Mouse (Mus musculus) neural tube, embryonic 11.5 days (tissue): ENCODE measurements around the gene Mlkl. TPM values are rescaled to one million over a fixed set of nuclear protein-coding genes. Genes with fewer than 3 reads are reported as not detected.
"Not testable (repeated sequence)": the region's sequence is repeated elsewhere in the genome, so short reads cannot be mapped to it uniquely, and the experiment has no call there.

Experiments
- ATAC-seq: fragments of 200-750 bp; cut with Nextera tagmentation; 2 replicates; pipeline ENCODE4 v1.8.0; 2017; ENCODE audit warnings: moderate number of reproducible peaks, mild to moderate bottlenecking, moderate TSS enrichment, moderate library complexity; ENCODE audit not compliant: insufficient read depth, low FRiP score, low TSS enrichment
- DNase-seq: peaks from one replicate; pipeline ENCODE4 v3.0.0-alpha.2; 2015; ENCODE audit warnings: low spot score
- H3K27ac ChIP-seq: fragments of 300-500 bp; sonication (generic); 2 replicates; pipeline ENCODE4 v1.5.1; 2014; ENCODE audit warnings: low read depth, mild to moderate bottlenecking, low read length
- H3K27me3 ChIP-seq: fragments of 300-500 bp; sonication (generic); 2 replicates; pipeline ENCODE4 v1.6.1; 2014; ENCODE audit warnings: mild to moderate bottlenecking, low read length, mixed read lengths; ENCODE audit not compliant: control insufficient read depth, insufficient read depth
- H3K36me3 ChIP-seq: fragments of 300-500 bp; sonication (generic); 2 replicates; pipeline ENCODE4 v1.6.1; 2014; ENCODE audit warnings: mild to moderate bottlenecking, low read length, moderate library complexity, mixed read lengths; ENCODE audit not compliant: control insufficient read depth, insufficient read depth
- H3K4me1 ChIP-seq: fragments of 300-500 bp; sonication (generic); 2 replicates; pipeline ENCODE4 v1.6.1; 2014; ENCODE audit warnings: low read length, mixed read lengths; ENCODE audit not compliant: control insufficient read depth, insufficient read depth
- H3K4me2 ChIP-seq: fragments of 300-500 bp; sonication (generic); 2 replicates; pipeline ENCODE4 v1.6.1; 2014; ENCODE audit warnings: low read depth, mild to moderate bottlenecking, moderate library complexity
- H3K4me3 ChIP-seq: fragments of 300-500 bp; sonication (generic); 2 replicates; pipeline ENCODE4 v1.5.1; 2014; ENCODE audit warnings: low read depth, low read length
- H3K9ac ChIP-seq: fragments of 300-500 bp; sonication (generic); 2 replicates; pipeline ENCODE4 v1.6.1; 2014; ENCODE audit warnings: mild to moderate bottlenecking, low read length
- H3K9me3 ChIP-seq: fragments of 300-500 bp; sonication (generic); 2 replicates; pipeline ENCODE4 v1.6.1; 2016; ENCODE audit warnings: low read length; ENCODE audit not compliant: control insufficient read depth
- WGBS: fragments of 180-500 bp; shearing (Covaris S2); extraction: QIAGEN DNeasy Blood & Tissue Kit; methylation state at CpG from one replicate; pipeline ENCODE4 v1.1.7; 2014; 5-methylcytosine and 5-hydroxymethylcytosine counted together
- polyA plus RNA-seq: library from polyadenylated mRNA; unstranded; fragments of >200 nt; fragmentation: Nextera tagmentation; extraction: Ambion mirVana; gene quantifications from 2 replicates; pipeline ENCODE4 v1.2.1, GENCODE M21; 2014

Gene Mlkl
- polyA plus RNA-seq, 1 experiment from 2014 or later: 0.37 TPM

DNA sequence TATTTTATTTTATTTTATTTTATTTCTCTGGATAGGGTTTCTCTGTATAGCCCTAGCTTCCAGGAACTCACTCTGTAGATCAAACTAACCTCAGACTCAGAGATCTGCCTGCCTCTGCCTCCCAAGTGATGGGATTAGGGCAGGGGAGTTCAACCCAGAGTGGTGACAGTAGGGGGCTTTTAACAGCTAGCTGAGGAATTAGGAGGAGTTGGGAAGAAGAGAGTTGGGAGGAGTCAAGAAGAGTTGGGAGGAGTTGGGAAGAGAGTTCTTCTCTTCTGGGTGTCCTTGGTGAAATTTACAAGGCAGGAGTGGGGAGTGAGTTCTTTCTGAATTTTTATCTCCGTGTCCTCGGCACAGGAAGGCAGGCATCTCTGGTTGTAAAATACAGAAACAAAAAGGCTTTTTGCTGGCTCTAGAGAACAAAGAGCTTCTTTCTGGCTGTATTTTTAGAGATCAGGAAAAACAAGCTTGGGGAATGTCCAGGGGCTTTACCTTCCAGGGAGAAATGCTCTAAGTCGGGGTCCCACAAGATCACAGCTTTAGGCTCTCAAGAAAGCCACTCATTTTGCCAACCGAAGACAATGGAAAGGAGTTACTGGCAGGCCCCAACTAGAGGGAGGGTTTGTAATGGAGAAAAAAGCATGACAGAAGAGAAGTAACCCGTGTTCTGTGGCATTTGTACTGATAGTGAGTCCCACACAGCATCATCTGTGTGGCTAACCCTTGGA is 34.7 kb downstream of the Mlkl start:
- H3K36me3 ChIP-seq, DNase-seq, H3K4me1 ChIP-seq, H3K27me3 ChIP-seq, H3K4me2 ChIP-seq, H3K4me3 ChIP-seq, H3K9me3 ChIP-seq, ATAC-seq, H3K27ac ChIP-seq, H3K9ac ChIP-seq: not testable (repeated sequence)
- WGBS: 73% methylated on average over 5 of the region's 5 CpGs

DNA sequence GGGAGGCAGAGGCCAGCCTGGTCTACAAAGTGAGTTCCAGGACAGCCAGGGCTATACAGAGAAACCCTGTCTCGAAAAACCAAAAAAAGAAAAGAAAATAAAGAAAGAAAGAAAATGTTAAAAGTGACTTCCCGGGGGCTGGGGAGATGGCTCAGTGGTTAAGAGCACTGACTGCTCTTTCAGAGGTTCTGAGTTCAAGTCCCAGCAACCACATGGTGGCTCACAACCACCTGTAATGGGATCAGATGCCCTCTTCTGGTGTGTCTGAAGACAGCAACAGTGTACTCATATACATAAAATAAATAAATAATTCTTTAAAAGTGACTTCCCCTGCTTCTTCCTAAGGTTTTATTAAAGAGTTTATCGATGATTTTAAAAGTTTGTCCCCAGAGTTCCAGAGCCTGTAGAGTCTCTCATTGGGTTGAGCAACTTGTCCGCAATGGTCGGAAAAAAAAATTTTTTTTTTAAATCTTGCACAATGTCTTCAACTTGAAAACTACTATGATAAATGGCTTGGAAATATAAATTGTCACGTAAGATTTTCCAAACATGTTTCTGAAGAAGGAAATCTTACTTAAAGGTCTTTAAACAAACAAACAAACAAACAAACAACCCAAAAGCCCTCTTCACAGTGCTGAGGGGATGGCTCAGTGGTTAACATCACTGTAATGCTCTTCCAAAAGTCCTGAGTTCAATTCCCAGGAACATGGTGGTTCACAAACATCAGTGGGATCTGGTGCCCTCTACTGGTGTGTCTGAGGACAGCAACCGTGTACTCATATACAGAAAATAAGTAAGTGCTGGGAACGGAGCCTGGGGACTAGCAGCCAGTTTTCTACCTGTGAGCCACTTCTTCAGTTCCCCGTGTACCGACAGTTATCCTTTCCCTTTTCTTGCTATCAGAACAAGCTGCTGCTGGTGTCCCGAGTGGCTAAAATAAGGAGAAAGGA is 37.1 kb downstream of the Mlkl start:
- DNase-seq (no peak), ATAC-seq (no peak)
- Histone ChIP-seq H3K27ac (no peak overlapping the region), H3K27me3 (no peaks in the 10 kb centered on the region), H3K4me1 (no peaks in the 10 kb centered on the region), H3K4me2 (no peak overlapping the region), H3K36me3 (peaks cover 3% of the 10 kb centered on the region; the same call in 1 of the 2 replicates), H3K9me3 (no peaks in the 10 kb centered on the region), H3K9ac (no peak overlapping the region), H3K4me3 (peak overlapping the region; percentile 3; the same call in 1 of the 2 replicates)
- 66% methylated on average over 11 of the region's 11 CpGs for WGBS

GRCm38 (mm10) chr8:111299821-111300568 is 38.0 kb downstream of the Mlkl start, which contains the start of gene Rfwd3:
Rfwd3 (minus strand) TSS chr8:111300222.
- H3K27ac ChIP-seq: peak within 1 kb of the TSS; percentile 82
- H3K9ac ChIP-seq: peak within 1 kb of the TSS; percentile 92
- DNase-seq (peak; percentile 94), ATAC-seq (peak; percentile 99)
- H3K4me2 ChIP-seq: peak within 1 kb of the TSS; percentile 59
- H3K9me3 ChIP-seq: no peaks in the 10 kb centered on the region
- peak within 1 kb of the TSS; percentile 91 for H3K4me3 ChIP-seq
- H3K4me1 ChIP-seq: no peaks in the 10 kb centered on the region
- no peaks in the 10 kb centered on the region for H3K27me3 ChIP-seq
- H3K36me3 ChIP-seq: peaks cover 3% of the 10 kb centered on the region; the same call in 1 of the 2 replicates
- under 1% methylated on average over 64 of the region's 67 CpGs for WGBS

DNA sequence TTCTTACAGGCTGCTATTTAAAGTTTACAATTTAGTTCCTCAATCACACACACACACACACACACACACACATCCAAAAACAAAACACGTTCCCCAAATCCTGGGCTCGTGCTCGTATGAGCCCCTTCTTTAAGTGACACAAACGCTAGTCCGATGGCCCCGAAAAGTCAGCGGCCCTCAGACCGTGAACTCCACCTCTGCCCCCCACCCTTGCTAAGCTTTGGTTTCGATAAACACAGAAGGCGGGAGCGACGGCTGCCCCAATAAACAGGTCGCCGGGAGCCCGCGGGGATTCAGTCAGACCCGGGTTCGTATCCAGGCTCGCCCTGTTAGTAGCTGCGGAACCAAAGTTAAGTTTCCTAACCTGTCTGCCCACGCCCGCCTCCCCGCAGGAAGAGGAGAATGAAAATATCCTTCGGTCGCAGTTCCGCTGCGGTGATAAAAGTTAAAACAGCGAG is 38.6 kb downstream of the Mlkl start:
- Histone ChIP-seq H3K36me3 (peaks cover 3% of the 10 kb centered on the region), H3K4me3 (peak overlapping the region; percentile 91), H3K9ac (peak overlapping the region; percentile 92), H3K4me1 (no peaks in the 10 kb centered on the region), H3K4me2 (peak overlapping the region; percentile 59), H3K27ac (peak overlapping the region; percentile 82), H3K27me3 (no peaks in the 10 kb centered on the region), H3K9me3 (no peaks in the 10 kb centered on the region)
- 0% methylated on average over 28 of the region's 28 CpGs for WGBS
- peak; percentile 10; the same call in 1 of the 2 replicates for ATAC-seq
- no peak for DNase-seq

DNA sequence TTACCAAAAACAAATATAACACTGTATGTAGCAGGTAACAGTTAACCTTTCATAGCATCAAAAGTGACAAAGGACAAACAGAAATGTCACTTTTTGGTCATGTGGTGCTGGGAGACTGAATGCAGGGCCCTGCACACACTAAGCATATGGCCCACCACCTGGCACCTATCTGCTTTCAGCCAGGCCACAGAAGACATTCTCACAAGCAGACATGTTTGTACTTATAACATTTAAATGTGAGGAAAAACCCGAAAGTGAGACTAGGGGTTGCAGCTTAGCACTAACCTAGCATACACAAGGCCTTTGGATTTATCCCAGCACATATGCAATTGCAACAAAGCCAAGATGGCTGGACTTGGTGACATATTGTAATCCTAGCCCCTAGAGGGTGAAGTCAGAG is 40.0 kb downstream of the Mlkl start:
- H3K4me1 ChIP-seq: no peaks in the 10 kb centered on the region
- H3K4me2 ChIP-seq: no peak overlapping the region
- H3K9me3 ChIP-seq: no peaks in the 10 kb centered on the region
- 80% methylated on average over 1 of the region's 1 CpGs for WGBS
- DNase-seq: no peak
- H3K4me3 ChIP-seq: no peak overlapping the region
- no peaks in the 10 kb centered on the region for H3K27me3 ChIP-seq
- H3K27ac ChIP-seq: no peak overlapping the region
- ATAC-seq: no peak
- no peak overlapping the region for H3K9ac ChIP-seq
- peaks cover 6% of the 10 kb centered on the region for H3K36me3 ChIP-seq

- no peaks in the 10 kb centered on the region for H3K4me1 ChIP-seq
- H3K36me3 ChIP-seq: peaks cover 14% of the 10 kb centered on the region
- DNase-seq (no peak), ATAC-seq (no peak)
- H3K9ac ChIP-seq: no peak overlapping the region
- H3K4me2 ChIP-seq: no peak overlapping the region
- 94% methylated on average over 7 of the region's 7 CpGs for WGBS
- no peaks in the 10 kb centered on the region for H3K27me3 ChIP-seq
- no peaks in the 10 kb centered on the region for H3K9me3 ChIP-seq
- no peak overlapping the region for H3K27ac ChIP-seq
- no peak overlapping the region for H3K4me3 ChIP-seq
These were observed 46.2 kb downstream of the Mlkl start for GRCm38 (mm10) chr8:111291733-111292132.

DNA sequence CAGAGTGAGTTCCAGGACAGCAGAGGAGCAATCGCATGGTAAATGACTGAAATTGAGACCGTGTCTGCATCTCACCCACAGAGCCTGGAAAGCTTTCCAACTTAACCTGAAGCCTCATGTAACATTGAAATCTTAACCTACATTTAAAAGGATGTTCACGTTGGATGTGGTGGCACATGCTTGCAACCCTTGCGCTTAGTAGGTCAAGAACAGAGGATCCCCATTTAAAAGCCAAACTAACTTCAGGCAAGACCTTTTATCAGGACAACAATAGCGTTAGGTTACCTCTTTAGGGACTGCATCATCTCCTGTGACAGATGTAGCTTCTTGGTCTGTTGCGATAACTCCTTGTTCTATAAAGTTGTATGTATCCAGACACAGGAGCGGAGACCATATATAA is 47.4 kb downstream of the Mlkl start:
- Histone ChIP-seq H3K9ac (no peak overlapping the region), H3K36me3 (peaks cover 16% of the 10 kb centered on the region), H3K4me3 (no peak overlapping the region), H3K27ac (no peak overlapping the region), H3K4me1 (no peaks in the 10 kb centered on the region), H3K4me2 (no peak overlapping the region), H3K9me3 (no peaks in the 10 kb centered on the region), H3K27me3 (no peaks in the 10 kb centered on the region)
- 97% methylated on average over 7 of the region's 7 CpGs for WGBS
- DNase-seq (no peak), ATAC-seq (no peak)

DNA sequence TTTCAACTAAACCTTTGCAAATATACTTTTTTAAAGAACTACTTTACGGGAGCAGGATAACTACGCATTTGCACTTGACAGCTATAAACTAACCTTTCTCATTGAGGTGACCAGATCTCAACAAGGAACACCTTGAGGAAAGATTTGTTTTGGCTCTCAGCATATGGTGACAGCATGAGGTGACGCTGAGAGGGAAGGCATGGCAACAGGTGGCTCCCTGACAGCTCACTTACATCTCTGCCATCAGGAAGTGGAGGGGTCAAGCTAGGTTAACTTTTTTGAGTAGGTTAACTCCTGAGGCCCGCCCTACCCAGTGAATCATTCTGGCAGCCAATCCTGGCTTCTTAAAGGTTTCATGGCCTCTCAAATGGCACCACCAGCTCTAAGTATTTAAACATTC is 52.4 kb downstream of the Mlkl start:
- H3K27ac ChIP-seq: no peak overlapping the region
- DNase-seq (no peak), ATAC-seq (no peak)
- H3K9ac ChIP-seq: no peak overlapping the region
- H3K27me3 ChIP-seq: no peaks in the 10 kb centered on the region
- no peaks in the 10 kb centered on the region for H3K4me1 ChIP-seq
- peaks cover 28% of the 10 kb centered on the region for H3K36me3 ChIP-seq
- WGBS: 88% methylated on average over 4 of the region's 4 CpGs
- no peak overlapping the region for H3K4me2 ChIP-seq
- H3K4me3 ChIP-seq: no peak overlapping the region
- no peaks in the 10 kb centered on the region for H3K9me3 ChIP-seq
